In the genomic region with DNA sequence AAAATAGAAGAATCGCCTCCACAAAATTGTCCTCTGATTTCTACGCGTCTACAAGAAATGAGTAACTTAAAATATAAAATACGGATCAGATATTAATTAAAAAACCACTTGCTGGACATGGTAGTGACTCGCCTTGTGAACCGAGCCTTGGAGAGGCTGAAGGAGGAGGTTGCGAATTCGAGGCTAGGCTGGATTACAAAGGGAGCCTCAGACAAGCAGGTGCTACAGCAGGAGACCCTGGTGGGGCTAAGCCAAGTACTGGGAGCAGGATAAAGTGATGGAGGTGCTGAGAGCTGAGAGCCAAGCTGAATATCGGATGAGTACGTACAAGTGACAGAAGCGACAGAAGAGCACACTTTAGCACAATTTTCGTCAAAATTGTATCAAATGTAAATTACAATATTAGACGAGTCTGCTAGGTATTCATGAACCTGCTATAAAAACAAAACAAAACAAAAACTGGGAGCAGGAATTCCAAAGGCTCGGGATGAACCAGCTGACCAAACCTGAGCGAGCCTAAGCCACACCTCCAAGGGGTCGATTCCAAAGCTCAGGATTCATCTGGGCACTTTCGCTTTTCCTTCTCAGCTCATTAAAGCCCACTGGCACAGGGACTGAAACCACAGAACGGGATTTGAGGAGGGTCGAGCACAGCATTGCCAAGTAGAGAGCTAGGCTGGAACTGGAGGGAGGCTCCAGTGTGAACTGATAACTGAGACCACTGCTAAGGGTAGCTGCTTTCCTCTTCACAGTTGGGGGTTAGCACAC, we compare ENCODE assay signal across 8 mouse cellular contexts. TPM values are rescaled to one million over a fixed set of nuclear protein-coding genes. Genes with fewer than 3 reads are reported as not detected.
DNase-seq lines count a peak whose midpoint lies in the region; ATAC-seq lines count a peak whose summit lies in the region.

A gene (minus strand): TSS at position 434 of the 768 bp plus-strand sequence.

- ATAC-seq in forebrain, embryonic 14.5 days = peak; percentile 40
- no peak for ATAC-seq in hematopoietic stem cell, adult 5-6 weeks (replicated peaks in 1 of 2; ENCODE audit: insufficient read depth in 1 of 2, low FRiP score in 2 of 2, low TSS enrichment in 1 of 2, low read depth in 1 of 2, poor library complexity in 2 of 2, severe bottlenecking in 2 of 2)
- ATAC-seq in midbrain, embryonic 11.5 days (ENCODE audit: low FRiP score) = peak; percentile 28; the same call in 1 of the 2 replicates

- H3K27ac ChIP-seq in forebrain, embryonic 14.5 days (ENCODE audit: low read depth, low read length) = peak within 1 kb of the TSS; percentile 82
- peak within 1 kb of the TSS; percentile 86 for H3K27ac ChIP-seq in midbrain, embryonic 11.5 days (ENCODE audit: low read depth, low read length)

- no peaks in the 10 kb centered on the region for H3K27me3 ChIP-seq in forebrain, embryonic 14.5 days (replicated peaks; ENCODE audit: control insufficient read depth, insufficient read depth, low read length)
- H3K27me3 ChIP-seq in midbrain, embryonic 11.5 days (ENCODE audit: control insufficient read depth, insufficient read depth, low read length) = no peaks in the 10 kb centered on the region

- no peak for DNase-seq in layer of hippocampus, adult 18-20 months (ENCODE audit: low spot score in 2 of 2)
- no peak for DNase-seq in layer of hippocampus, adult 9-11 months
- no peak for DNase-seq in adrenal gland, adult 8-10 months
- DNase-seq in forebrain, embryonic 14.5 days (ENCODE audit: low spot score) = peak; percentile 68
- no peak for DNase-seq in left cerebral cortex, adult 8-10 months (ENCODE audit: low spot score in 2 of 2)
- peak; percentile 90 for DNase-seq in midbrain, embryonic 11.5 days (ENCODE audit: low spot score, missing footprints)
- no peak for DNase-seq in c-Kit-positive CD71-positive TER-119-positive erythroid progenitor cells, embryonic 14.5 days (ENCODE audit: low spot score)

- H3K4me2 ChIP-seq in forebrain, embryonic 14.5 days (ENCODE audit: low read length) = peak within 1 kb of the TSS; percentile 99
- H3K4me2 ChIP-seq in midbrain, embryonic 11.5 days = peak within 1 kb of the TSS; percentile 88

- peaks cover 19% of the 10 kb centered on the region for H3K4me1 ChIP-seq in forebrain, embryonic 14.5 days (ENCODE audit: control insufficient read depth, insufficient read depth, low read length)
- H3K4me1 ChIP-seq in midbrain, embryonic 11.5 days (ENCODE audit: control insufficient read depth, insufficient read depth, low read length) = peaks cover 21% of the 10 kb centered on the region

- H3K9ac ChIP-seq in forebrain, embryonic 14.5 days (ENCODE audit: low read length) = peak within 1 kb of the TSS; percentile 94
- peak within 1 kb of the TSS; percentile 95 for H3K9ac ChIP-seq in midbrain, embryonic 11.5 days (ENCODE audit: low read length)

- H3K9me3 ChIP-seq in forebrain, embryonic 14.5 days (replicated peaks; ENCODE audit: control insufficient read depth, low read length) = no peaks in the 10 kb centered on the region; the same call in 1 of the 2 replicates
- no peaks in the 10 kb centered on the region; the same call in 1 of the 2 replicates for H3K9me3 ChIP-seq in midbrain, embryonic 11.5 days (ENCODE audit: control insufficient read depth, low read length)

- H3K36me3 ChIP-seq in forebrain, embryonic 14.5 days (ENCODE audit: control insufficient read depth, insufficient read depth, low read length) = peaks cover 22% of the 10 kb centered on the region
- peaks cover 10% of the 10 kb centered on the region for H3K36me3 ChIP-seq in midbrain, embryonic 11.5 days (ENCODE audit: control insufficient read depth, insufficient read depth, low read length)

- WGBS in forebrain, embryonic 14.5 days = 2% methylated on average over 19 of the region's 19 CpGs
- WGBS in midbrain, embryonic 11.5 days = 1% methylated on average over 19 of the region's 19 CpGs

- H3K4me3 ChIP-seq in forebrain, embryonic 14.5 days (ENCODE audit: low read depth, low read length) = peak within 1 kb of the TSS; percentile 90
- H3K4me3 ChIP-seq in midbrain, embryonic 11.5 days (ENCODE audit: low read depth, low read length) = peak within 1 kb of the TSS; percentile 81

RNA-seq across cellular contexts. Expression of the gene that starts here (rescaled TPM):
- 100 to 1,000 TPM; 122 to 129 TPM for total RNA-seq in layer of hippocampus, adult 18-20 months (2021)
- total RNA-seq in adrenal gland, adult 8-10 months (2022) = 10 to 100 TPM; 68.3 to 88.3 (median 81.8) TPM
- polyA plus RNA-seq in forebrain, embryonic 14.5 days (2014; fragmentation: Nextera tagmentation; extraction: Ambion mirVana) = 12.6 and 13.5 TPM in 2 replicates
- total RNA-seq in hematopoietic stem cell, adult 5-6 weeks (2017) = 12.2 and 16.3 TPM in 2 replicates
- 100 to 1,000 TPM; 118 to 134 (median 124) TPM for total RNA-seq in left cerebral cortex, adult 8-10 months (2022)
- polyA plus RNA-seq in midbrain, embryonic 11.5 days (2014; fragmentation: Nextera tagmentation; extraction: Ambion mirVana) = 2.8 and 3.0 TPM in 2 replicates

Comparison
In these comparisons a context has a peak if more than half of its experiments do, and no peak if none do; other contexts are left out.
1. DNase-seq: peak in forebrain, embryonic 14.5 days (single experiment) and midbrain, embryonic 11.5 days (single experiment); none in layer of hippocampus, adult 18-20 months (0 of 2), layer of hippocampus, adult 9-11 months (single experiment), adrenal gland, adult 8-10 months (single experiment), left cerebral cortex, adult 8-10 months (0 of 2) and c-Kit-positive CD71-positive TER-119-positive erythroid progenitor cells, embryonic 14.5 days (single experiment).
2. ATAC-seq: peak in forebrain, embryonic 14.5 days (single experiment) and midbrain, embryonic 11.5 days (single experiment); none in hematopoietic stem cell, adult 5-6 weeks (0 of 2).